Mouse (Mus musculus) layer of hippocampus, postnatal 14 days (tissue): ENCODE measurements at regions not wholly inside any gene's neighbourhood (a gene's known extent, or its start where the extent isn't known, plus 50 kb on each side); places are given as distances from the start of the nearest gene placed in this dataset.

Source experiments
- DNase-seq, 2 experiments: peaks; one replicate each; pipeline ENCODE4 v3.0.0; 2021 to 2022; ENCODE audit warnings: low spot score in 2 of 2, mixed read lengths in 1 of 2

DNA sequence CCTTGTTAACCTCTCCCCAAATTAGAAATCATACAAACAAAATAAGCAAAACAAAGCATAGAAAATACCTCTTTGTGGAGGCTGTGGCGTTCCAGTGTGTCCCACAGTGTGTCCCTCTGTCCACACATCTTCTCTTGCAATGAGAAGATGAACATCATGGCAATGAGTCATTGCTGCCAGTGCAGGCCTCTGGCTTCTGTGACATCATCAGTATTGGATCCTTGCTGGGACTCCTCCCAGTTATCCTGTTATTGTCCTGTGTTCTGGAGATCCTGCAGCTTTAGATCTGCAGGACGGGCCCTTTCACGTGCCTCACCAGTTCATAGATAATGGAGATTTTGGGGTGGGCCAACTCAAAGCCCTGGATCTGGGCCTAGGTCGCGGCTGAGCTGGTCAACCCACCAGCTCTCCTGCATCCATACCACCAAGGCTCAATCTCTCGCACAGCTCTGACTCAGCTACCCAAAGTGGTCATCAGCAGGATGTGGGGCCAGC, 80.9 kb downstream of the Tmem212 start:
- no peak for DNase-seq

- no peak for DNase-seq
Observed at GRCm38 (mm10) chr3:27804271-27804670, 91.9 kb downstream of the Tmem212 start.

DNA sequence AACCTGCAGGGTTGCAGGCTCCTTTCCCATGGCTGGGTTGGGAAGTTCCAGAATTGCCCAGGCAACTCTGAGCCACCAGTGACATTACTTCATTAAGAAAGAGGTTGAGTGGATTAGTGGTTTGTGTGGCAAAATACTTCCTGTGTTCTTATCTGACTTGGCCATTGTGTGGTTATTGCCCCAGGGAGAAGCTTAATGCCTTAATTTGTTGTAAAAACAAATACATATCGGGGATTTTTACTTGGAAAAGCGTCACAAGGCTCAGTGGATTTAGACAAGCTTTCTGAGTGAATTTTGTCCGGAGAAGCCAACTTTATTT, 80.5 kb upstream of the Fndc3b start:
- DNase-seq: no peak

- DNase-seq: no peak
Observed at GRCm38 (mm10) chr3:27790932-27791632, 80.0 kb upstream of the Fndc3b start.

GRCm38 (mm10) chr3:27783926-27784325, 72.8 kb upstream of the Fndc3b start:
- DNase-seq: no peak

- no peak for DNase-seq
Observed at GRCm38 (mm10) chr3:27783476-27783875, 72.4 kb upstream of the Fndc3b start.

- peak; percentile 14 to 22 for DNase-seq
Observed at GRCm38 (mm10) chr3:27782056-27782765, 71.1 kb upstream of the Fndc3b start.

DNA sequence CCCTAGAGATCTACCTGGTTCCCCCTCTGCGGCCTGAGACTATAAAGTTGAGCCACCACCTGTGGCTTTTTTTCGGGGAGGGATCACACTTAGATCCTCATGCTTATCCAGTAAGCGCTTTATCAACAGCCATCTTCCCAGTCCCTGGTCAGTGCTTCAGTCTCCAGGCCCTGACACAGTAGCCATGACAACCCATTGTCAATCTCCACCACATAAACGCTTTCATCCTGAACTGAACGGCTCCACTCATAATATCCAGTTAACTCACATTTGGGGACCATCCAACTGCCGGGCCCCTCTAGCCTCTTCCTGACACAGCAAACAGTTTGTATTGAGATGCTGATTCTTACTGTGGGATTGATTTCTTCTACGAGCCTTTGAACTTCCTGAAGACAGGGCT, 68.8 kb upstream of the Fndc3b start:
- no peak for DNase-seq

- no peak for DNase-seq
Observed at GRCm38 (mm10) chr3:27777751-27778150, 66.6 kb upstream of the Fndc3b start.

DNA sequence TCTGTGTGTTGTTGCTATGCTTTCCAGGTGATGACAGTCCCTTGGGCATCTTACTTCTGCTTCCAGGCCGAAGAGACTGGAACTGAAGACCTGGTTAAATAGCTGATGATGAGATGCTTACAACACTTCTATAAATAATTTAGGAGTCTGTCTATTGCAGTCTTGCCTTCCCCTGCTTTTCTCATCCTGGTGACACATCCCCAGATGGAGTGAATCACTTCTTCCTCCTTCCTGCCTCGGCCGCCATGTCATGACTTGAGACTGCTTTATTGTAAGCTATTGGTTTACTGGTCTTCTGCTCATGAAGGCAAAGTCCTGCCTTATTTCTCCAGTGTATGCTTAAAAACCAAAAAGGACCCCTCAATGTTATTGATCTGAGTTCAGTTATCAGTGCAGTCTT, 62.1 kb upstream of the Fndc3b start:
- DNase-seq: no peak

DNA sequence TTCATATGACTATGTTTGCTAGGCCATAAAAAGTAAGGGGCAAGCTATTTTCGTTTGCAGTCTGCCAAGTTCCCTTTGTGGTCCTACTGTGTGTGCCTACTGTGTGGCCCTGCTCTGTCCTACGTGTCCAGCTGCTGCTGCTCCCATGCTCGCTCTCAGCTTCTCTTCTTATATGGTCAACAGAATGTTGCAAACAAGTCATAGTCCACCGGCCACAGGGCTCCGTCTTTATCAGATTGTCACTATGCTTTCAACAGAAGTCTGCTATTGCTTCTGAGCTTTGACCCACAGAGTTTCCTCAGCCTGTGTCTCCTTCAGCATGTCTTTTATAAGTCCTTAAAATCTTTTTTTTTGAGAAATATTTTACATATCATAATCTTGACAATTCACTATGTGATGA, 58.3 kb upstream of the Fndc3b start:
- DNase-seq: no peak

- DNase-seq: no peak
Observed at GRCm38 (mm10) chr3:27767188-27767587, 56.1 kb upstream of the Fndc3b start.

DNA sequence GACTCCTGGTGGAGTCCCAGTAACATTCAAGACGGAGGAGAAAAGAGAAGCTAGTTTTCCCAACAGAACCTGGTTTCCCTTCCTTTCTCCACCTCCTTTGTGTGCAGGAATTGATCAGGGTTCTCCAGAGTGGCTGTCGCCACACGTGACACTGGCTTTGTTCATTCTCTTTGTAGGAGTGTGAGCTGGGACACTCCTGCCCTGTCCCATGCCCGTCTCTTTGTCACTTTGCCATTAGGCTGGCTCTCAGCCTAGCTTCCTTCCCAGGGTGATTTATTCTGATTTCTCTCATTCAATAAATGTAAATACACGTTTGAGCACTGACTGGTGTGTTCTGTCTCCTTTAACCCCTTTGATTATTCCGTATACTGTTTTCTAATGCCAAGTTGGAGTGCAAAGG, 55.3 kb upstream of the Fndc3b start:
- DNase-seq: no peak

DNA sequence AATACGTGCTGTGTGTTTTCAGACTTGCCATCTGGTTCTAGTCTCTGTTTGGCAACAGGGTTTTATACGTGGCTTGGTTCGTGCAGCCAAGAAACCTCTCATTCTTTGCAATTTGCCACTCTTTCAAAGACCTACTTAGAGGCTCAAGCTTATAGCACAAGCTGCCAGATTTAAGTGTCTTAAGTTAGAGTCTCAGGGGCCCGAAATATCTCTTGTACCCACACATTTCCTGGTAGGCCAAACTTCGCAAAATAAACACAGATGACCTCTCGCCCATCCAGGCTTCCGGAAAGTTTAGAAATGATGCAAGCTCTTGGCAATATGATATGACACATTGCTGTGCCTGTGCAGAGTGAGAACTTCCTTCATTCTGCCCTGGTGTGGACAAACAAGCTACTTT, 54.8 kb upstream of the Fndc3b start:
- no peak for DNase-seq

DNA sequence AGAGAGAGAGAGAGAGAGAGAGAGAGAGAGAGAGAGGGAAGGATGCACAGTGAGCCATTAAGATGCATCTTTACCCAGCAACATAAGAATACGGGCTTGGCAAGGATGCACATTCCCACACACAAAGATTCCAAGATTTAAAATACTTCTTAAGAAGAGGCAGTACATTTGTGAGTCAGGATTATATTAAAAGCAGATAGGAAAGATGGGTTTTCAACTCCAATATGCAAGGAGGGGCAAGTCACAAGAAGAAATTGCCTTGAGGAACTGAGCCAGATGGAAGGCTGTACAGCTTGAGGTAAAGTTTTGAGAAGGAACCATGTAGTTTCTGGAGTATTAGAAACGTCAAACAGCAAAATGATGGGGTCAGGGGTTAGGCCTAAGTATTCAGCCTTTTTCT, 53.4 kb upstream of the Fndc3b start:
- no peak for DNase-seq

DNA sequence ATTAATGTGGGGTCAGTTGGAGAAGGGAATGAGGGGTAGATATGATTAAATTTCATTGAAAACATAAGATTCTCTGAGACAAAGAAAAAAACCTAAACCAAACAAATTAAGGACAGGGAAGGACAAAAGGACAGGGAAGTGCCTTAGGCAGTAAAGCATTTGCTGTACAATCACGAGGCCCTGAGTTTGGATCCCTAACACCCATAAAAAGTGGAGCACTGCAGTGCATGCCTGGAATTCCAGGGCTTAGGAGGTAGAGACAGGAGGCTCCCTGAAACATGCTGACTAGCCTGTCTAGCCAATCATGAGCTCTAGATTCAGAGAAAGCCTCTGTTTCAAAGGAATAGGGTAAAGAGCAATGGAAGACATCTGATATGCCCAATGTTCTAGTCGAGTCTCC, 49.9 kb upstream of the Fndc3b start:
- DNase-seq: no peak
